Mouse (Mus musculus) adrenal gland, adult (tissue): ENCODE results near the gene Vamp5.
A peak's percentile ranks its signal among the peaks of the same experiment; 100 is the strongest.

Experiments
- DNase-seq, 2 experiments: peaks; one replicate each; pipeline ENCODE4 v3.0.0; 2022 to 2023; ENCODE audit warnings: low spot score in 1 of 2; ENCODE audit not compliant: inconsistent age in 2 of 2

The Vamp5 gene

DNA sequence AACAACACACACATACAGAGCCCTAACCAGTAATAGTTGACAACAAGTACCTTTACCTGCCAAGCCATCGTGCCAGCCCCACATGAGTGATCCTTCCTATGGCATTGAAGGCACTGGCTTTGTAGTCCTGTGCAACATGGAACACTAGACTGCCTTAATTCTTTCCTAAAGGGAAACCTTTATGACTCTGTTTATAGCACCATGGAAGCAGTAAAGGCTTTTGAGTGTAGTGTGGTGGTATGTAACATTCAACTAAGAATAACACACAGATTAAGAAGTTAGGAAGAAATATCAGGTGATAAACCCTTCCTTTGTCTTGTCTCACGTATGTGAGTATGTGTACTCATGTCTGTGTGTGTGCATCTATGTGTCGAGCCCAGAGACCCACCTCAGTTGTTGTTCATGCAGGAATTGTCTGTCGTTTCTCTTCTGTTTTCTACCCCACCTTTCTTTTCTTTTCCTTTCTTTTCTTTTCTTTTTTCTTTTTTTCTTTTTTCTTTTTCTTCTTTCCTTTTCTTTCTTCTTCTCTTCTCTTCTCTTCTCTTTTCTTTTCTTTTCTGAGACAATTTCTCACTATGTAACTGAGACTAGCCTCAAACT is 13.3 kb downstream of the Vamp5 start, which contains the start of gene Rnf181:
Gene Rnf181 (minus strand): TSS at position 113 of the 600 bp plus-strand sequence.
- DNase-seq: no peak

DNA sequence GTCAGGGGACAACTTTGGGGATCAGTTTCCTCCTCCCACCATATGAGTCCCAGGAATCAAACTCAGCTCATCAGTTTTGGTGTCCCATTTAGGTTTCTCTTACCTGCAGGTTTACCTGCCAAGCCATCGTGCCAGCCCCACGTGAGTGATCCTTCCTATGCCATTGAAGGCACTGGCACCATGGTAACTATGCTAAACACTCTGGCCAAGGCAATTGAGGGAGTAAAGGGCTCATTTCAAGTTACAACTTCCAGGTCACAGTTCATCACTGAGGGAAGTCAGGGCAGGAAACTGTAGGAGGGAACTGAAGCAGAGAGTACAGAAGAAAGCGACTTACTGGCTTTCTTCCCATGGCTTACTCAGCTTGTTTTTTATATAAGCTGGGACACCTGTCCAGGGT is 14.0 kb downstream of the Vamp5 start:
- peak in 1 of 2 experiments; percentile 34 for DNase-seq

DNA sequence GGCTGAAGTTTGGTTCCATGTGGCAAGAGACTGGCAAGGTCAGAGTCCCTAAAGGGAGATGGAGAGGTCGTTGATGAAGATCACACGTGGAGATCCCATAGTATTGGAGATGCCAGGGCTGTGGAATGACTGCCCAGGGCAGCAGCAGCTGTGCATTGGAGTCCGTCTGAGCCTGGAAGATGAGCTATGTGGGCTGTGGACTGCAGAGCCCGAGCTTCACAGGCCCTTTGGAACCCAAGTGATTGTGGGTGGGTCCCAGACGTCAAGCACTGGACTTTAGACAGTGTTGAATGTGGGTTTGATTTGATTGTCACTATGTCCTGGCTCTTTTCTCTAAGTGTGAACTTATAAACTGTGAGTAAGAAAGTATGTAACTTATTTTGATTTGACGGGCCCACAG is 15.3 kb downstream of the Vamp5 start:
- DNase-seq: no peak

DNA sequence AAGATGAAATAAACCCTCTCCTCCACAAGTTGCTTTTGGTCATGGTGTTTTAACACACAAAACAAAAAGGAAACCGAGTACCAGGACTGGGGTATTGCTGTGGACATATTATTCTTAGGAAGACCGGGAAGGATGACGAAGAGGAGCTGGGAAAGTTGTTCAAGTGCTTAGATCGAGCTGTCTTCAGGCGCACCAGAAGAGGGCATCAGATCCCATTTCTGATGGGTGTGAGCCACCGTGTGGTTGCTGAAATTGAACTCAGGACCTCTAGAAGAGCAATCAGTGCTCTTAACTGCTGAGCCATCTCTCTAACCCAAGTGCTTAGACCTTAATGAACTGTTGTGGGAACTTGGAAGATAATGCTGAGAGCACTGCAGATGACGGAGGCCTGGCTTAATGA is 16.3 kb downstream of the Vamp5 start:
- peak in 1 of 2 experiments; percentile 67 for DNase-seq

DNA sequence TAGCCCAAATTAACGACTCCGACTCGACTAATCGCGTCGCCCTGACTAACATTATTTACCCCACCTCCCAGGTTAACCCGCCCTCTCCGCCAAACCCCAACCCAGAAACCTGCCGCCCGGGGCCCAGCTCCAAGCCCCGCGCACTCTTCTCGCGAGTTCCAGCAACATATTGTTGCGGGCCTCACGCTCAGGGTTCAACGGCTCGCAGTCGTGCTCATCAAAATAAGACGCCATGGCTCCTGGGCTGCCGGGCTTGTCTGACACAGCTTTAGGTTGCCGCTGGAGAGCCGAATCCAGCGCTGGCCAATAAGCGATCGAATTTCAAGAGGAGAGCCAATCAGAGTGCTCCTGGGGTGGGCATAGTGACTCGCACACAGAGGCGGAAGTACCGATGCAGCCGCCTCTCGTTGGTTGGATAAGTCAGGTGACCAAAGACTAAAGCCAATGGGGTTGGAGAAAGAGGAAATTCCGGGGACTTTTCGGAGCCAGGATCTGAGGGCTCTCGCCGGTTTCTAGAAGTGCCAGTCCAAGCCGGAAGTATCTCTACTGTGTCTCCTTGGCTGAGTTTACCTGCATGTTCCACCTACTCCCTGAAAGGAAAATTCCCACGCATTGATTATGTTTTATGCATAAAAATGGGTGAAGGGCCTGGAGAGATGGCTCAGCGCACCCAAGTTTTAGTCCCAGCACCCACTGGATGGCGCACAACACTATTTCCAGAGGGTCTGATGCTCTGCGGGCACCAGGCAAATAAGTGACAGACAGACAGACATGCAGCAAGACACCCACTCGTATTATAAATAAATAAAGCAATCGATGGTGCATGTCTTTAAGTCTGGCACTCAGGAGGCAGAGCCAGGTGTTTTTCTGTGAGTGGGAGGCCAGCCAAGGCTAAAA is 17.9 kb downstream of the Vamp5 start:
- DNase-seq: peak; percentile 96 to 98

DNA sequence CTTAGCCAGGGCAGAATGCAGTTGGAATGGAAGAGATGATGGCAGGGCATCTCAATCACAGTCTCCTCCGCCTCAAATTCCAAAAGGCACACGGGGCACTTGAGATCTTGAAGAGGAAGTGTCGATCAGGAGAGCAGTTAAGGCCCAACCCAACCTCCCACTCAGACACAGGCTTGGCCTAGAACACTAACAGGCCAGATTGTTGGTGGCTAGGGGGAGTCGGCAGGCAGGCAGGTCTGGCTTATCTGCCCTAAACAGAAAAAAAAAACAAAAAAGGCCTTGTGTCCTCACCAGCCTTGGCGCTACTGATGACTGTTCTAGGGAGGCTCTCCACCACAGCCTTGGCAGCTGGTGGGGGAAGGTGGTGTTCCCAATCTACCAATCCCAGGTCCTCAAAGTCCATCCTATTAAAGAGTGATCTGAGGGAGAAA is 19.1 kb downstream of the Vamp5 start:
- DNase-seq: peak; percentile 81 to 91

DNA sequence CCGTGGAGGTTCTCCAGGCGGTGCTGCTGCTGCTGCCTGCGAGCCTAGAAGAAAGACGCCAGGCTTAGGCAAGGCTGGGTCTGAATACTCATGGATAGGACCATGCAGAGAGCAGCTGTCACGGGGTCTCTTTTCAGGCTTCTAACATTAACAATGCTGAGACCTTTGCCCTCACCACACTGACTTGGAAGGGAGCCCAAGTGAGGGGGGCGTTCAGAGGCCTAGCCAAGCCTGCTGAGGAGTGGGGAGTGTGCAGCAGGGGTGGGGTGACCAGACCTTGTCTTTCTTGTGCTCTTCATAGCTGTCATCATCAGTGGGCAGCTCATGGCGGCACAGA is 19.7 kb downstream of the Vamp5 start:
- DNase-seq: peak in 1 of 2 experiments; percentile 76

DNA sequence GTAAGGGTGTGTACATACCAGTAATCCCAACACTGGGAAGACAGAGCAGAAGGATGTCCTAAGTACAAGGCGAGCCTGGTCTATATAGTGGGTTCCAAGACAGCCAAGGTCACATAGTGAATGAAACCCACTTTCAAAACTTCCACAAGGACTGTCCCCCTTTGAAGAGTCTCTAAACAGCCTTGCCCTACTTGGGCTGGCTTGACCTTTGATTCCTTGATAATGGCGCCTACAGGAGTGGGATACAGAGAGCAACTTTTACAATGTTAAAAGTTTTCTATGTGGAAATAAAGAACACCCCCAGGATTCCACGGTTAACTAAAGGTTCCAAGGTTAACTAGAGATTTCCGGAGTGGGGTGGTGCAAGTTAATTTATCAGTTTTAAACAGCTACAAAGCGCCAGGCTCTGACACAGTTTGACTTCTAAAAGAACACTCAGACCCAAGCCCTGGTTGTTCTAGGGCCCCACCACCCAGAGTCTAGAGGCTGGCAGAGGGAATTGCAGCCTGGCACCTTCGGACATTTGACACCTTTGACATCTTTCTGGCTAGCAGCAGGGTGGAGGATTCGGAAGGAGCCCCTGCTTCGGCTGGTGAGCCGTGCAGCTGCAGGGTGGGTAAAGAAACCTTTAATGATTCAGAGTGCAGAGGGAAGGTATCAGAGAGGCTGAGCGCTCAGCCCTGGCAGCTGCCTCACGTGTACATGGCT is 20.2 kb downstream of the Vamp5 start:
- DNase-seq: peak; percentile 52 to 80

DNA sequence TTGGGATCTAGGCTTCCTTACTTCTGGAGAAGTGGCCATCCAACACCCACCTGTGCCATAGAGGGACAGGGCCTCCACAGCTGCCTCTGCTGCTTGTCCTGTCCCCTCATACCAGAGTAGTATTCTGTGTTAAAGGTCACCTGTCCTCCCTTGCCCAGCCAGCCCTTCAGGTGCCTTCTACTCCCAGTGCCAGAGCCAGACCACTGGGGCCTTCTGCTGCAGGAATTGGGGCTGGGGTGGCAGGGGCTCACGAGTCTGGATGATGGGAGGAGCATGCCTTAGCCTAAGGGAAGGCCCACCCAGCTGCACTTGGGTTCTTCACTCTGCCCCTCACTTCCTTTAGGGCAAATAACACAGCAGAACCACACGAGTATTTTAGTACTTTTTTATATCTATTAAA is 20.9 kb downstream of the Vamp5 start:
- no peak for DNase-seq

DNA sequence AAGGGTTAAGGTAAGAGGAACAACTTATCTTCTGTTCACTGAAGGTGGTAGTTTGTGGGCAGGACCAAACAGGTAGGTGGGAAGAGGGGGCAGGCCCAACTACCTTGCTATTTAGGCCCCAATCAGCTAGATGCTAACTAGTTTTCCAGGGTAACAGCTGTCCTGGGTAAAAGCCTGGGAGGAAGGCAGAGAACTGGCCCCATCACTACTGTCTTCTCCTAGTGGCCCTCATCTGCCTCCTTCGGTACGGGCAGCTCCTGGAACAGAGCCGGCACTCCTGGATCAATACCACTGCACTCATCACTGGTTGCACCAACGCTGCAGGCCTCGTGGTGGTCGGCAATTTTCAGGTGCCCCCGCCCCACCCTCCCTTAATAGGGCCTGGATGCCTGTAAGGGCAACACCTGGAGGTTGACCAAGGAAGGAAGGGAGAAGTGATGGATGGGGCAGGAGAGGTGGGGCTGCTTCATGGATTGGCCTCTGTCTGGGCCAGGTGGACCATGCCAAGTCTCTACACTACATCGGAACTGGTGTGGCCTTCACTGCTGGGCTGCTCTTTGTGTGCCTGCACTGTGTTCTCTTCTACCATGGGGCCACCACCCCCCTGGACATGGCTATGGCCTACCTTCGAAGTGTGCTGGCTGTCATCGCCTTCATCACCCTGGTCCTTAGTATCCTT is 22.0 kb downstream of the Vamp5 start:
- DNase-seq: peak in 1 of 2 experiments; percentile 50

DNA sequence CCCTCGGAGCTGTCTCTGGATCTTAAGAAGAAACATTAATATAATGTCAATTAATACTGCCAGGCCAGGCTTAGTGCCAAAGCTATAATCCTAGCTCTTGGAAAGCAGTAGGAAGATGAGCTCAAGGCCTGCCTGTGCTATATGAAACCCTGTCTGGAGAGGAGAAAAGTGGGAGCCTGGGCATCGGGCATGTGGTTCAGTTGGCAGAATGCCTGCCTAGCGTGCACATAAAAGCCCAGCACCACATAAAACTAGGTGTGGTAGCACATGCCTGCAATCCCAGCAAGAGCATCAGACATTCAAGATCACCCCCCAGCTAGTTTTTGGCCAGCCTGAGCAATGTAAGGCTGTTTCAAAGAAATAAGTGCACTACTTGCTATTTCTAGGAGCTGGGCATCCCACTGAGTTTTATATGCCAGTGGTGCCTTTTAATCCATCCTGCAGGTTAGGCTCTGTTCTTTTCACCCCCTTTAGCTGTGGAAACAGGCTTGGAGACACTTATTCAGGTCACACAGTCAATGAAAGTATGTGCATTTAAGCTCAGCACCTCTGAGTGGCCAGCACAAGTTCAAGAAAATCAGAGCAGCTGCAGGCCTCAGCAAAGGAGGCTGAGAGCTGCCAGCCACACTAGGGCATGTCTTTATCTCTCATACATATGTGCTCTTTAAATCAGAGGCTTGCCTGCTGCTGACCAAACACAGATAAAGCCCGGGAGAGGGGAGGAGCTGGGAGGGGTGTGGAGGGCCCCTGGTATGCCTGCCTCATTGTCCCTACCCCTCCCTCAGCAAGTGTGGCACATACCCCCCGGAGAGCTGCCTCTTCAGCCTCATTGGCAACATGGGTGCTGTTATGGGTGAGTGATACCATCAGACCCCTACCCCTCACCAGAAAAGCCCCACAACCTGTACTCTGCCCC is 22.8 kb downstream of the Vamp5 start:
- peak in 1 of 2 experiments; percentile 52 for DNase-seq

DNA sequence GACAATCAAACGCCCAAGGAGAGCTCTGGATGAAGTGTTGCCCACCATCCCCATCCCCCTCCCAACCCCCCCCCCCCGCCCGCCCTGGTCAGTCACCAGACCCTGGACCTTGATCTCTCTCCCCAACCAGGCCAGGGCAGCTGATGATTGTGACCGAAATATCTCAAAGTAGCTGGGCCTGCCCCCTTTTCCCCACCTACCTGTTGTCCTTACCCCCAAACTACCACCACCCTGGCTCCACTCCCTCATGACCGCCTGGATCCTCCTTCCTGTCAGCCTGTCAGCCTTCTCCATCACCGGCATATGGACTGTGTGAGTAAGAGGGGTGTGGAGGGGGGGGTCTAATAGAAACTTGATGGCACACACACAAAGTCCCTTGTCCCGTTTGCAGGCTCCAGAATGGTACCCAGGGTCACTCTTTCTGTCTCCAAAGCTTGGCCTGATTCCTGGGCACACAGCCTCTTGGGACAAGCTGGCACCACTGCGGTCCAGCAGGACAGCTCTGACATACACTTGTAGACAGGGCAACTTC is 24.2 kb downstream of the Vamp5 start:
- DNase-seq: peak; percentile 46 to 71

DNA sequence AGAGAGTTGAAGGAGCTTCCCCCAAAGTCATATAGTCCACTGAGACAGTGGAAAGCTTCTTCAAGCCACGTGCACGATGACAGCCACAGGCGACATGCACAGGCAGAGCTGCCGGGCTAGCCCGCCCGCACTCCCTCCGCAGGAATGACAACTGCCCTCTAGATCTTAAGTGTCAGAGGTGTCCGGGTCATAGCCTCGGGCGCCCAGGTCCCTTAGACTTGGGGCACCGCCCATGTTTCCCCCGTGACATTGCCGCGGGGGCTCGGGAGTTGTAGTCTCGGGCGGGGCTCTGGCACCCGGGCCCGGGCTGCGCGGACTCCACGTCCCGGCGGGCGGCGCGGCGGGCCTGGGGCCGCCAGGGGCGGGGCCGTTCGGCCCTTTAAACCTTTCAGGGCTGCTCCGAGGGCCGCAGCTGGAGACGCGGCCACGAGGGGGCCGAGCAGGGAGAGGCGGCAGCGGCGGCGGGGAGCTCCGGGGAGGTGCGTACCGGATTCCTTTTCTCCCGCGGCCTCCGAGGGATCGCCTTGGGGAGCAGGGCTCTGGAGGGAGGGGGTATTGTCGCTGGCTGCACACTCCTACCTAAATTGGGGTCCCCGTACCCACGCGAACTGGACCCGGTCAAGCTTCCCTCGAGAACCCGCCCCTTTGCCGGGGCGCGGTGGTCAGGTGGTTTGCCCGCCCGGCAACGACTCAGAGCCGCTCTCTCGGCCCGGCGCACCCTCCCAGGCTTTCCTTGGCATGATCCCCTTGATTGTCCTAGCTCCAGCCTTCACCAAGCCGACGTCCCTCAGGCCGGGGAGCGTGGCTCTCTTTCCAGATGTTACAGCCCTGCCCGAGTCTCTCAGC is 25.0 kb downstream of the Vamp5 start, which contains the start of gene Tmem150a:
Gene Tmem150a (plus strand): TSS at position 382 of the 846 bp plus-strand sequence.
- DNase-seq: peak; percentile 92 to 96

DNA sequence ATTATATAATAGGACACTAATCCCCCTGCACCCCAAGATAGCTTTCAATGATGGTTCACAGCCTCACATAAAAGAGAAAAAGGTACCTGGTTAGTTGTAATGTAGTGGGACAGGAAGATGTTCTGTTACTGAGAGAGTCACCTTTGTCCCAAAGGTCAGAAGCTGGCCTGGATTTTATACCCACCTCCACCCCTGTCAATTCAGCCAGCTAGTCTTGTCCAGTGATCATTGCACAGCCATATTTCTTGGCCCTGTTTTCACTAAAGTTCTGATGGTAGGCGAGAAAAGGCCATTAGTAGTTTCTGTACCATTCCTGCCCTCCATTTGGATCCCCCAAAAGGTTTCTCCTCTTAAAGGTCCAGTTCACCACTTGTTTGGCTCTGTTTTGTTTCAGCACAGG is 26.2 kb downstream of the Vamp5 start:
- peak in 1 of 2 experiments; percentile 46 for DNase-seq

DNA sequence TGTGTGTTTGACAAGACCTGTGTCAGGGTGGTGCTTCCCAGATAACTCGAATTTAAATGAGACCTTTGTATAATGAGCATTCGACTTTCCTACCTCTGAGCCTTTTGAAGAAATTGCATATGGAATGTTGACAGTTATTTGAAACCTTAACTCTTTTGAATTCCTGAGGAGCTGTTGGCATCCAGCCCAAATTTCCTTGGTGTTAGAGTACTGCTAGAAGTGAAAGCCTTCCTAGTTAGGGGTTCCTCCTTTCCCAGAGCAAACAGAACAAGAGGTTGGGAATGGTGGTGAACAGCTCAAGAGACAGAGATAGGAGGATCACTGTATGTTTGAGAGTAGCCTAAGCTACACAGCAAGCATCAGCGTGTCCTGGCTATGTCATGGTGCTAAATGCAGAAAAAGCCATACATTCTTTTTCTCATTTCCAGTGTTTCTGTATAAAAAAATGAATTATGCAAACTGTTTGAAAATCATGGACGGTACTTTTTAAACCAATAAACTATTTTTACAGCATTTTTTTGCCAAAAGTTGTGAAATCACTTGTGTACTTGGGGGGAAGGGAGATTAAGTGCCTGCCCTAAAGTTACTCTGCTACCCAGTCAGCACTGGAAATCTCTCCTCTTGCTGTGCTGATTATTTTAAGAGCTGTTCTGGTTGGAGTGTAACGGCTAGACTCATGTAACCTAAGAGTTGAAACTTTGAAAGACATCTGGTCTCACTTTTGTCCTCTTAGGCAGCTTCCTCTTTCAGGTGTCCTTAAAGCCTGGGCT is 27.4 kb downstream of the Vamp5 start:
- DNase-seq: peak in 1 of 2 experiments; percentile 65

DNA sequence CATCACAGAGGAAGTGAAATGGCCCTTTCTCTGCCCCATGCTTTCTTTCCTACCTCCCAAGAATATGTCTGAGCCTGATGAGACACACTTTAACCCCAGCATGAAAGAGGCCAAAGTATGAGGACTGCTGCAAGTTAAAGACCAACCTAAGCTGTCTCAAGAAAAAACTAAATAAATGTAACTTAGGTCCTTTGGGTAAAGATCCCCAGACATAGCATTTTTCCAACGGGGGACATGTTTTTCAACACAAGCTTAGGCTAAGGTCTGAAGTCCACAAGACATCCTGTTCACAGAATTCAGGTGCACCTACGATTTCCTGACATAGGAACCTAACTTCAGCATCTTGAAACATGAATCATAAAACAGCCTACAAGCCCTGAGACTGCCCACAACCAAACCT is 30.1 kb downstream of the Vamp5 start:
- no peak for DNase-seq

DNA sequence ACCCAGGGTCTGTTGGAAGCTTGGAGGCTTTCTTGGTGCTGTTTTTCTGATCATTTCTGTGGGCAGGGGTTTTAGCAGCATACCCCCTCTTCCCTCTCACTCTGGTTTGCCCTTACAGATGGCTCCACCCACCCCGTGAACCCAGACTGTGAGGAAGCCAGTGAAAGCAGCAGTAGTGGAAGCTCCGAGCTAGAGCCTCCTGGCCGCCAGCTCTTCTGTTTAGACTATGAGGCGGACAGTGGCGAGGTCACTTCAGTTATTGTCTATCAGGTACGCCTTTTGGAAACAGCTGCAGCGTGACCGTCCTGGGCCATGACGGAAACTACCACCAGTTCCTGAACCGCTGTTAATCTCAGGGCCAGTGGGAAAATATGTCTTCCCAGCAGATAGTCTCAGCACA is 31.9 kb downstream of the Vamp5 start:
- peak; percentile 36 to 58 for DNase-seq
